Mouse (Mus musculus) frontal cortex, adult (tissue): ENCODE results near the gene Ulk4.
"Not testable (repeated sequence)": the region's sequence is repeated elsewhere in the genome, so short reads cannot be mapped to it uniquely, and the experiment has no call there.

Source experiments
- ATAC-seq: cut with Nextera tagmentation; 2 replicates; pipeline ENCODE4 v1.9.2; 2017; ENCODE audit warnings: mild to moderate bottlenecking, moderate library complexity, mixed read lengths; ENCODE audit not compliant: low TSS enrichment

The Ulk4 gene

DNA sequence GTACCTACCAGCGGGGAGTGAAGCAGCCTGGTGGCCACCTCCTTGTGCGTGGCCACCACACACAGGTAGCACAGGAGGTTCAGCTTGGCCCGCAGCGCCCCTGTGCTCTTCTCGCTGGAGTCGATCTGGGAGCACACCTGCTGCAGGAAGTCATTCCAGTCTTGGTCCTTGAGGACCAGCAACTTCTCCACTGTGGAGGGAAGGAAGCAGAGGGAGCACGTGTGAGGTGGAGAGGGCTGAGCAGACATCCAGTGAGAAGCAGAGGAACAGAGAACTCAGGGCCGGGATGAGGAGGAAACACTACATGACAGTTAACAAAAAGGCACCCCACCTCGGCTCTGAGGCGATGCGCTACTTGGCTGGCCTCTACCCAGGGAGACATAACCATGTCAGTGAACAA lies 26.1 kb downstream of the Ulk4 start:
- no peak for ATAC-seq

- ATAC-seq = no peak
These were observed 27.2 kb downstream of the Ulk4 start for GRCm38 (mm10) chr9:121249805-121250204.

DNA sequence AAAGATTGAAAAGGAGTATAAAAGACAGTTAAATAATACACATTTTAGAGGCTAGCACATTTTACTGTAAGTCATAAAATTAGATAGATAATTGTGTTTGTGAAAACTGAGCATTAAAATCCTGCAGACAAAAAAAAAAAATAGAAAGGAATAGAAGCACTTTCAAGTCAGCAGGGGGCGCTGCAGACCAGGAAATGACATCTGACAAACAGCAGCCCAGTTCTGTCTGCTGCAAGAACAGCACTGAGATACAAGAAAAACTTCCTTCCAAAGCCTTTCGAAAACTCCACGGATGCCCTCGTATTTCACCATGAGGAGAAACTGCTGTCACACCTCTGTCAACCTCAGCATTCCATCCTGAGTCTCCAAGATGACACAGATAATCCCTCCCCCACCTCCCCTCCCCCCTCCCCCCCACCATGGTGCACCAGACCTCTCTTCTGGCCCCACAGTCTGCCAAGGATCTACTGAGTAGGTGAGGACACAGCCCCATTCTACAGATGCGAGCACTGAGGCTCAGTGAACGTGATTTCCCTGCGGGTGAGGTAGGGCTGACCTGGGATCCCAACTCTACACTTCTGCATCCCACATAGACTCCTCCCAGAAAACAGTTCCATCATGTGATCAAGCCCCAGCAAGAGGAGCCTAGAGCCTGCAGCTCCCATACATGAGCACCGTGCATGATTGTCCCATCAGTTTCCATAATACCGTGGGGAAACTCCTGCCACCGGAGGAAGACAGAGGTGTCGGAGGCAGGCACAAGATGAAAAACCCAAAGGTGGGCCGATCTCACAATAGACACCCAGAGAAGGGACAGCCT lies 28.8 kb downstream of the Ulk4 start:
- peak; percentile 52; the same call in 1 of the 2 replicates for ATAC-seq

- no peak for ATAC-seq
These were observed 29.9 kb downstream of the Ulk4 start for GRCm38 (mm10) chr9:121247047-121247446.

DNA sequence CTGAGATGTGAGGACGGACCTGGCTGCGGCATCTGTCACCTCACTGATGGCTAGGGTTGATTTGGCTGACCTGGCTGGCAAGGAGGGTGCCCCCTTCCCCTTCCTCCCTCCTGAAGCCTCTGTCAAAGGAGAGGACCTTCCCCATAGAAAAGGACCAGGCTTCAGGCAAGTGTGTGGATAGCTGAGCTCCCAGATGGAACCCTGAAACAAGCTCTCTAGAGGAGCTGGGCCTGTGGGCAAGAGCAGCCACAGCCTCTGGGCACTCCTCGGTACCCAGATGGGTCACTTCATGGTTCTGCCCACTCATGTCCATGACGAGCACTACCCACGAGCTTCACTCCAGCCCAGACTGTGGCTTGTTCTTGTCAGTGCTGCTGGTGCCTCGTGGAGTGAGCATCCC lies 34.7 kb downstream of the Ulk4 start:
- no peak for ATAC-seq

DNA sequence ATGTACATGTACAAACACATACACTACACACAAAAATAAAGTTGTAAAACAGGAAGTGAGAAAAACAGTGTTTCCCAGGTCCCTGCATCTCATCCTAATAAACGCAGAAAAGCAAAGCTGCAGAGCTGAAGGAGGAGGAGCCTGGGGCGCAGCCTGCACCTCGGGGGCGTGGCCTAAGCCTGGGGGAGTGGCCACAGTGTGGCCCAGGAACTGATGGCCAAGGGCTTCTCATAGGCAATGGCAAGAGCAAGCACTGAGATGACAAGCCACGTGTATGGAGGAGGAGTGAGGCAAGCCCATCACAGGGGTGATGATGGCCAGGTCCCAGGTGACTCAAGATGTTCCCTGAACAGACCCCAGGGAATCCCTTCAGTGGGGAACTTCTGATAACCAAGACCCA lies 35.2 kb downstream of the Ulk4 start:
- ATAC-seq = no peak

DNA sequence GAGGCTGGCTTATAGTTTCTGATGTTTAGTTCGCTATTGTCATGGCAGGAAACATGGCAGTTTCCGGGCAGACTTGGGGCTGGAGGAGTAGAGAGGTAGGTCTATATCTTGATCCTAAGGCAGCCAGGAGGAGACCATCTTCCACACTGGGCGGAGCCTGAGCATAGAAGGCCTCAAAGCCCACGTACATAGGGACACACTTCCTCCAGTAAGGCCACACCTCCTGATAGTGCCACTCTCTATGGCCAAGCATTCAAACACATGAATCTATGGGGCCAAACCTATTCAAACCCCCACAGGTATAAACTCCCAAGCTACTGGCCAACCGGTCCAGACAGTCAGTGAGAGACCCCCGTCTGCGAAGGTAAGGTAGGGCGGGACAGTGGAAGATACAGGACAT lies 35.6 kb downstream of the Ulk4 start:
- ATAC-seq = no peak

GRCm38 (mm10) chr9:121240242-121240641 lies 36.8 kb downstream of the Ulk4 start:
- ATAC-seq = peak; percentile 52; the same call in 1 of the 2 replicates

DNA sequence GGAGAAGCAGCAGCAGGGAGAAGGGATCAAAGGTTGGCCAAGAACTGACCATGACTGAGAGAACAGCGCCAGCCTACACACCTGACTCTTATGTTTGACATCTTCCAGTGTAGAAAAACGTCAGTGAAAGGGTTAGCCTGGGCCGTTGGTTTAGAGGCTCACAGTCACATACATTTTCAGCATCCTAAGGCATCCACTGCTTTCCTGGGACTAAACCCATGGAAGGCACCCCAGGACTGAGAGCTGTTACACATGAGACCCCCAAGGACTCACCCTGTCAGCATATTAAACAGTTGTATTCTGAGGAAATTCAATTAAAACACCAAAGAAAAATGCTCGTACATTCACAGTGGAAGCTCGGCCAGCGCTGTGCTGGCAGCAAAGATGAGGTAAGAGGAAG lies 37.4 kb downstream of the Ulk4 start:
- no peak for ATAC-seq

DNA sequence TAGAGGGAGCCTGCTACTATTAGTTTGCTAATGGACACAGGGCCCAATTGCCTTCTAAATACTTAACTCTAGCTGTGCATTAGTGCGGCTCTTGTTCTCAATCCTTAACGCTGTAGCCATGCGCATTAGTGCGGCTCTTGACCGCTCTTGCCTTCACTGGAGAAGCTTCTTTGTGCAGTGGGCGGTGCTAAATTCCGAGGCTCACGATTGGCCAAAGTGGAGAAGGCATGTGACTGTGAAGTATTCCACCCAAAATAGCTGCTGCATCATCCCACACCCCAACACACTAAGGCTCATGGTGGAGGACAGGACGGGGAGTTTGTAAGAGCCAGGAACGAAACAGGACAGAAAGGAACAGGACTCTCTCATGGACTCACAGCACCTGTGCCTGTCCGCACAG lies 58.4 kb downstream of the Ulk4 start:
- no peak for ATAC-seq

- no peak for ATAC-seq
These were observed 58.8 kb downstream of the Ulk4 start for GRCm38 (mm10) chr9:121218230-121218629.

- no peak for ATAC-seq
These were observed 59.3 kb downstream of the Ulk4 start for GRCm38 (mm10) chr9:121217742-121218141.

- ATAC-seq = peak; percentile 67; the same call in 1 of the 2 replicates
These were observed 60.3 kb downstream of the Ulk4 start for GRCm38 (mm10) chr9:121216536-121217320.

DNA sequence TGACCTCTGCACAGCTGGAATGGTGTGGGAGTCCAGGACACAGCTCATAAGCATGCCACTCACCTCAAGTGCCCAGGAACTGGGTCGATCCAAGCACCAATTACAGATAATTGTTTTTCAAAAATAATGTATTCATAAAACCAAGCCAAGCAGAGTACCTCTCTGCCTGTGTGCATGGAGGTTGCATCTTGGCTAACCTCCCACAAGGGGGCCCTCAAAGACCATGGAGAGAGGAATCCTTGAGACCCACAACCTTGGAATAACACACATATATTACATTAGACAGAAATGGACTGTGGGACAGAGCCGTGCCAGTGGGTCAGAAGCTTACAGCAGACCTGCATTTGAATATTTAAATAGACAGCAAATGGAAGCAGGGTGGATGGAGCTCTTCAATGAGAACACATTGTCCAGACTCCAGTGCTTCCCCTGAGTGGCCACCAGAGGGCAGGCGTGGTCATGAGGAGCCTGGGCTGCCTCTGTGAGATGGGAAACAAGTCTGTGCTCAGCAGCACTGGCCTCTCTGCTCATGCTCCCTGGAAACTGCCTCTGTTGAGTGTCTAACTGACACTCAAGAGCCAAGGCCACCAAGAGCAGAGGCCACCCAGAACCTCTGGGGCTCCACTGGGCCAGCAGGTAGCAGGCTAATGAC lies 61.5 kb downstream of the Ulk4 start:
- peak; percentile 88 for ATAC-seq

DNA sequence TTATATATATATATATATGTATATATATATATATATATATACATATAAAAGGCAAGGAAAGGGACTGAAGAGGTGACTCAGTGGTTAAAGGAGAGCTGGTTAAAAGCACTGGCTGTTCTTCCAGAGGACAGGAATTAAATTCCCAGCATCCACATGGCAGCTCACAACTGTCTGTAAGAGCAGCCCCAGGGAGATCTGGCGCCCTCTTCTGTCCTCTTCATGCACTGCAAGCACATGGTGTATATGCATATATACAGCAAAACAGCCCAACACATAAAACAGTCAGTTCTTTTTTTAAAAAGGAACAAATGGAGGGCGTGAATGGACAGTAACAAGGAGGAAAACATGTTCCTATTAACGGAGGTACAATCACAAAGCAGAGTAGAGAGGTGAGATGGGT lies 64.7 kb downstream of the Ulk4 start:
- no peak for ATAC-seq

DNA sequence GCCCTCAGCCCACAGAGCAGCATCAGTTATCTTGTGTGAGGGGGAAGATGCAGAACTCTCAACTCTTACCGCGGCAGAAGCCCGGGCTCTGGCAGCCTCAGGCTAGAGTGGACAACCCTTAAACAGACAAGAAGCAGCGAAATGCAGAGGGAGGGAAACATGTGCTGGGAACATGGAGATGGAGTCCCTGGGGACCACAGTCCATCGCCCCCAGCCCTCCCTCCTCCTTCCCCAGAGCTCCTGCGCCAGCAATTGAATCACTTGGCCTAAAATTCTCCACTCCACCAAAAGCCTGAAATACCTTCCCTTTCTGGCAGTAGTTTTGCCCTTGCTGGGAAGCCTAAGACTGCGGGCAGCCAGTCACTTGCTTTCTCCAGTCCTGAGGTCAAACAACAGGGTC lies 72.0 kb downstream of the Ulk4 start:
- ATAC-seq = no peak

- no peak for ATAC-seq
These were observed 72.7 kb downstream of the Ulk4 start for GRCm38 (mm10) chr9:121204149-121204800.

DNA sequence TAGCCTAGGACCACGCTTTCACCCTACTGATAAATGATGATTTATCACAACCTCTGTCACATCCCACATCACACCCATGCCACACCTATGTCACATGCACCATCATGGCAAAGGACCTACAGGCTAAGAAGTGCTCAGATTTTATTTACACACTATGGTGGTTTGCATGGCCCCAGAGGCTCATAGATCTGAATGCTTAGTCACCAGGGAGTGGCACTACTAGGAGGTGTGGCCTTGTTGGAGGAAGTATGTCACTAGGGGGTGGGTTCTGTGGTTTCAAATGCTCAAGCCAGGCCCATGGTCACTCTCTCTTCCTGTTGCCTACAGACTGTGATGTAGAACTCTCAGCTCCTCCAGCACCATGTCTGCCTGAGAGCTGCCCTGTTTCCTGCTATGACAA lies 73.3 kb downstream of the Ulk4 start:
- no peak for ATAC-seq

GRCm38 (mm10) chr9:121199146-121199685 lies 77.8 kb downstream of the Ulk4 start:
- not testable (repeated sequence) for ATAC-seq

GRCm38 (mm10) chr9:121196473-121196872 lies 80.5 kb downstream of the Ulk4 start:
- ATAC-seq = peak; percentile 44; the same call in 1 of the 2 replicates

GRCm38 (mm10) chr9:121195106-121195505 lies 81.9 kb downstream of the Ulk4 start:
- ATAC-seq = no peak
